Mouse (Mus musculus): Measurements from ENCODE around the gene Cep70. TPM values are rescaled to one million over a fixed set of nuclear protein-coding genes. Genes with fewer than 3 reads are reported as not detected.

The Cep70 gene
- total RNA-seq, 2 experiments from 2014 or later = 5.2 to 5.4 TPM

- intact Hi-C loops (cut with DNase I) = no loop called here
Observed at GRCm38 (mm10) chr9:99304296-99304695, 61.1 kb downstream of the Cep70 start.

DNA sequence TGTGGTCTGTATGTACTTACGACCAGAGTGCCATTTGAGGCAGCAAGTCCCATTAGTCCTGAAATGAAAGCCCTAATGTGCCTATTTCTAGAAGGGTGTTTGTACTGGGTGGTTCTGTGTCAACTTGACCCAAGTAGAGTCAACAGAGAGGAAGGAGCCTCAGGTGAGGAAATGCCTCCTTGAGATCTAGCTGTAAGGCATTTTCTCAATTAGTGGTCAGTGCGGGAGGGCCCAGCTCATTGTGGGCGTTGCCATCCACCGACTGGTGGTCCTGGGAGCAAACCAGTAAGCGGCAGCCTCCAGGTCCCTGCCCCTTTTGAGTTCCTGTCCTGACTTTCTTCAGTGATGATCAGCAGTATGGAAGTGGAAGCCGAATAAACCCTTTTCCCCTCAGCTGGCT lies 63.1 kb downstream of the Cep70 start:
- intact Hi-C loops (cut with DNase I) = no loop called here
- no peak for DNase-seq

More at GRCm38 (mm10) chr9:99304296-99304695, 61.1 kb downstream of the Cep70 start:
- no peak for DNase-seq

GRCm38 (mm10) chr9:99319343-99319951 lies 76.3 kb downstream of the Cep70 start:
- intact Hi-C loops (cut with DNase I) = no loop called here
- DNase-seq = no peak

DNA sequence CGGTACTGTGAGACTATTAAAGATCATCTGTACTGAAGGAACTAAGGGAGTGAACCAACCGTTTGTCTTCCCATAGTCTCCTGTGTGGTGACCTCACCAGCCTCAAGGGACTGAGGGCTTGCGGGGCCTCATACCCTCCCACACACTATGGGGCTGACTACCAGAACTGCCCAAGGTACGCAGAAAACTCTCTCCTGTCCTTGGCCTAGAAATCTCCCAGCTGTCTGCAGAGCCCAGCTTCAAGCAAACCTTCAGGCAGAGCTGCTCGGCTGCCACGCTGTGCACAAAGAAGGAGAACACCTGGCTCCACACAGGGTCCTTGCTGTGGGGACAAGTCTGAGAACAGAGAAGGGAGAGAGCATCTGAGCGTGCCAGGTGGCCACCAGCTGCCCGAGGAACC lies 76.8 kb downstream of the Cep70 start:
- intact Hi-C loops (cut with DNase I) = no loop called here
- no peak for DNase-seq

DNA sequence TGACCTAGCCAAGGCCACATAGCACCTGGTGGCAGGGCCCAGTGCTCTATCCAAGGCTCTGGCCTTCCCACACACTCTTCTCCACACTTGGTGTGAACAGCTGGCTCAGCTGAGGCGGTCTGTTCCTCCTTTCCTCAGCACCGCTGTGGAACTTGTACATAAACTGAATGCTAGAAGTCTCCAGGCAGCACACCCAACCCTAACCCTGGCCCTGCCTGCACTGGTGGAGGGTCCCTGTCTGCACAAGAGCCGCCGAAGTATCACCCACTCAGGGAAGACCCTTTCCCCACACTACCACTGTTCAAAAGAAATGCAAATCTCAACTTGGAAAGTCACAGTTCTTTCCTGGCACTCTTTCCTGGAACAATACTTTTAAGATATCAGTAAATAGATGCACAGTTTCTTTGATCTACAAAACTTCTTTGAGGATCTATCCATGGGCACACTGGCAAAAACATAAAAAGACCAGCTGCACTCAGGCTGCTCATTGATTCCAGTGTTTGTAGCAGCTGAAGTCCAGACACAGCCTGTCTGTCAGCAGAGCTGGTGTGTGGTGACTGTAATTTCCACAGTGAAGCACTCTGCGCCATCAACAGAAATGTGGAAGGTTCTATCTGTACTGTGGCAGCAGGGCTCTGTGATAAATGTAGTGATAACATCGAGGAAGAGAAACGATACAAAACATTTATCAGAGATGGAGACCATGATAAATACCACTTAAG lies 82.2 kb downstream of the Cep70 start:
- no peak for DNase-seq
- intact Hi-C loops (cut with DNase I) = no loop called here

DNA sequence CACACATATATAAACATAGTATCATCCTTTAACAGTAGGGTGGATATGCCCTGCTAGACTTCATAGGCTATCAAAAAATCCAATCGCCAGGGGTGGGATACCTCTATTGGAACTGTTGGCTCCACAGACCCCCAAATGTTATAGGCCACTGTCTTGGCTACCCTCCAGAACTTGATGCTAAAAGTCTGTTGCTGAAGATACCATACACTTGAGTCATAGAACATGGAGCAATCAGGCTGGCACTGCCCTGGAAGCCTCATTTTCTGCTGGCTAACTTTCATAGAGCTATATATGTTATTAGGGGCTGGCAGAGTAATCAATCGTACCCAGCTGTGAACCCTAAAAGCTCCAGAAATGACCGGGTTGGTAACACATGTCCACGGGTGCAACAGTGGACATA lies 82.8 kb downstream of the Cep70 start:
- no peak for DNase-seq
- intact Hi-C loops (cut with DNase I) = no loop called here

DNA sequence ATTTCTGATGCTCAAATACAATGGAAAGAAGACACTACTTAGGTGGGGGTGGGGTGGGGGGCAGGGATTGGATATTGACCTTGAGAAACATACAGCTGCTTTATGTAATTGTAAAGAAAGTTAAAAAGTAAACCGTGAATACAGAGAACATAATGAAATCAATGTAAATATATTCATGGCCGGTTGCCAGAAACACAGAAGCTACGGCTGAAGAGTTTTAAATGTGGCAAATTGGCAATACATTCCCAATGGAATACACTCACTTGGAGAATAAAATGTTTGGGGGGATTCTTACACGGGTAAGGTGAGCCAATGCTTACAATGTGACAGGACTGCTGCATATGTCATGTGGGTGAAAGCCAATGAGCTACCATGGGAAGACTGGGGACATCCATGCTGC lies 83.7 kb downstream of the Cep70 start:
- intact Hi-C loops (cut with DNase I) = no loop called here
- DNase-seq = no peak

GRCm38 (mm10) chr9:99336538-99336937 lies 93.4 kb downstream of the Cep70 start:
- intact Hi-C loops (cut with DNase I) = no loop called here
- DNase-seq = no peak

DNA sequence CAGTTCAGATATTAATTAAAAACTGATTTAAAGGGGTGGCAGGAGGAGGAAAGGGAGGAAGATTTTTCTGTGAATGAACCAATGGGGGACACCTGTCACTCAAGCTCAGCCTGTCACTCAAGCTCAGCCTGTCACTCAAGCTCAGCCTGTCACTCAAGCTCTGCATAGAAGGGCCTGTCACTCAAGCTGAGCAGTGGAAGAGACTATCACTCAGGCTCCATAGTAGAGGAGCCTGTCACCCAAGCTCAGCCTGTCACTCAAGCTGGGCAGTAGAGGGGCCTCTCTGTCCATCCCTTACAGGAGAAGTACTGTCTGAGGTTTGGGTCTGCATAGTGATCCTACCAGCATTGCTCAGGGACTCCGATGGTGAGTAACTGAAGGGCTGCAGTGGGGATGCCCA lies 95.1 kb downstream of the Cep70 start:
- intact Hi-C loops (cut with DNase I) = no loop called here
- DNase-seq = no peak

- no peak for DNase-seq
- intact Hi-C loops (cut with DNase I) = no loop called here
Observed at GRCm38 (mm10) chr9:99339182-99339581, 96.0 kb downstream of the Cep70 start.

DNA sequence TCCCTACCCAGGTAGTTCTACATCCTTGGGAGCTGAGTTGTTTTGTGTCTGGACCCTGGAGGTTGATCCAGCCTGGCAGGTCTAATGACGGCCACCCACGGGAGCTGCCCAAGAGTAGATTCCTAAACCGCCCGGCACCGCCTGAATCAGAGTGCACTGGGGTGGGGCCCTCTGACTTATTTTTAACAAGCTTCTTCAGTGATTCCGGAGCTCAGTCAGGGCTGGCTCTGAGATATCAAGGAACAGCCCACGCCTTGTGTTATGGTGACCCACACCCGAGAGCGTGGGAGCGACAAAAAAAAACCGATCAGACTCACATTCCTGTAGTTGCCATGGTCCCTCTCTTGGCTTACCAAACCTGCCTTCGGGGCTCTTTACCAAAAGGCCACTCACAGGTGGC lies 97.0 kb downstream of the Cep70 start:
- no peak for DNase-seq
- intact Hi-C loops (cut with DNase I) = no loop called here

GRCm38 (mm10) chr9:99341600-99341999 lies 98.4 kb downstream of the Cep70 start:
- intact Hi-C loops (cut with DNase I) = no loop called here
- no peak for DNase-seq

DNA sequence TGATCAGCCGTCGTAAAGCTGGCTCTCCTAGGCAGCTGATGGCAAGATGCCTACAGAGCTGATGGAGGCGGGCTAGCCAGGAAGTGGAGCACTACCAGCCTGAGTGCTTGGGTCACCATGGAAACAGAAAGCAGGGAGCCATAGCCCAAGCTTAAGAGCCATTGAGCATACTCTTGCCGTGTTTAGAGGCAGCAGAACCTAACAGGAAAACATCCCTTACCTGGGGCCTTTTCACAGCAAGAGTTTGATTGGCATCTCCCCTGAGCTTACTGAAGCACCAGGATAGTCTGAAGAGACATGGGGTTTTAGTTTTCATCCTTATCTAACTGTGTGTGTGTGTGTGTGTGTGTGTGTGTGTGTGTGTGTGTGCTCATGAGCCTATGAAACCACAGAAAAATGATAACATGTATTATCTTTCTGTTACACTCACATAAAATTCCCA lies 102.2 kb downstream of the Cep70 start:
- no peak for DNase-seq
- intact Hi-C loops (cut with DNase I) = no loop called here

Other genes with a start within 250 kb of the Cep70 start
- gene Gm1123, start 207.7 kb upstream of the Cep70 start, total RNA-seq (2021) = not detected
- 10 to 100 TPM in 1 of 2 experiments, 1 to 10 TPM in 1; 9.7 to 10.1 TPM for gene Pik3cb, start 102.7 kb upstream of the Cep70 start, total RNA-seq (2021)
- gene Faiml, start 6.1 kb upstream of the Cep70 start, total RNA-seq (2021) = not detected
- 1 to 10 TPM in 1 of 2 experiments, under 1 TPM in 1; 0.44 to 2.0 TPM for gene Esyt3, start 115.2 kb downstream of the Cep70 start, total RNA-seq (2021)
- 1 to 10 TPM; 6.8 to 7.5 TPM for gene Mras, start 194.0 kb downstream of the Cep70 start, total RNA-seq (2021)
- under 1 TPM in 1 of 2 experiments, not detected in 1; 0.50 TPM for gene Nme9, start 208.1 kb downstream of the Cep70 start, total RNA-seq (2021)